Mouse (Mus musculus): ENCODE results near the gene Primpol. TPM values are rescaled to one million over a fixed set of nuclear protein-coding genes. Genes with fewer than 3 reads are reported as not detected.

Gene Primpol
- total and polyA plus RNA-seq, 2 experiments: 0.55 to 4.6 TPM

- Histone ChIP-seq H3K4me1 (ENCODE audit: control insufficient read depth, insufficient read depth, low read length) (no peaks in the 10 kb centered on the region), H3K9ac (ENCODE audit: low read depth, low read length) (no peak overlapping the region), H3K4me3 (ENCODE audit: insufficient read depth, low read depth, low read length) (no peak overlapping the region), H3K79me2 (ENCODE audit: control insufficient read depth, insufficient read depth, low read length) (no peaks in the 10 kb centered on the region), H3K27me3 (ENCODE audit: control insufficient read depth, insufficient read depth, low read length) (no peaks in the 10 kb centered on the region), H3K36me3 (ENCODE audit: control insufficient read depth, insufficient read depth, low read length) (peaks cover 28% of the 10 kb centered on the region), H3K27ac (replicated peaks; ENCODE audit: insufficient read depth, low read depth, low read length) (no peak overlapping the region)
- no peak for DNase-seq (ENCODE audit: extremely low read depth, low read depth, low spot score)
- WGBS: 97% methylated on average over 9 of the region's 9 CpGs
- TF ChIP-seq POLR2A (IDR thresholded peaks at IDR 0.05; ENCODE audit: extremely low read depth, insufficient read depth, low read length) (no peak), CTCF (IDR thresholded peaks at IDR 0.05; ENCODE audit: low read depth, low read length) (no peak)
Observed at GRCm38 (mm10) chr8:46578794-46579193, 38.2 kb downstream of the Primpol start.

- no peaks in the 10 kb centered on the region for H3K4me1 ChIP-seq (ENCODE audit: control insufficient read depth, insufficient read depth, low read length)
- no peak for TF ChIP-seq CTCF (IDR thresholded peaks at IDR 0.05; ENCODE audit: low read depth, low read length)
- TF ChIP-seq POLR2A (IDR thresholded peaks at IDR 0.05; ENCODE audit: extremely low read depth, insufficient read depth, low read length): no peak
Observed at GRCm38 (mm10) chr8:46573964-46574363, 43.0 kb downstream of the Primpol start.

GRCm38 (mm10) chr8:46573446-46573845, 43.6 kb downstream of the Primpol start:
- peaks cover 15% of the 10 kb centered on the region for H3K36me3 ChIP-seq (ENCODE audit: control insufficient read depth, insufficient read depth, low read length)
- H3K27ac ChIP-seq (replicated peaks; ENCODE audit: insufficient read depth, low read depth, low read length): no peak overlapping the region
- WGBS: 96% methylated on average over 2 of the region's 2 CpGs

More at GRCm38 (mm10) chr8:46573964-46574363, 43.0 kb downstream of the Primpol start:
- H3K79me2 ChIP-seq (ENCODE audit: control insufficient read depth, insufficient read depth, low read length): no peaks in the 10 kb centered on the region
- 92% methylated on average over 2 of the region's 2 CpGs for WGBS
- peaks cover 20% of the 10 kb centered on the region for H3K36me3 ChIP-seq (ENCODE audit: control insufficient read depth, insufficient read depth, low read length)
- H3K27ac ChIP-seq (replicated peaks; ENCODE audit: insufficient read depth, low read depth, low read length): no peak overlapping the region
- no peaks in the 10 kb centered on the region for H3K27me3 ChIP-seq (ENCODE audit: control insufficient read depth, insufficient read depth, low read length)
- H3K4me3 ChIP-seq (ENCODE audit: insufficient read depth, low read depth, low read length): no peak overlapping the region
- H3K9ac ChIP-seq (ENCODE audit: low read depth, low read length): no peak overlapping the region
- no peak for DNase-seq (ENCODE audit: extremely low read depth, low read depth, low spot score)

GRCm38 (mm10) chr8:46570673-46571072, 46.3 kb downstream of the Primpol start:
- DNase-seq (ENCODE audit: extremely low read depth, low read depth, low spot score): no peak
- Histone ChIP-seq H3K4me1 (ENCODE audit: control insufficient read depth, insufficient read depth, low read length) (no peaks in the 10 kb centered on the region), H3K27ac (replicated peaks; ENCODE audit: insufficient read depth, low read depth, low read length) (no peak overlapping the region), H3K36me3 (ENCODE audit: control insufficient read depth, insufficient read depth, low read length) (no peaks in the 10 kb centered on the region), H3K27me3 (ENCODE audit: control insufficient read depth, insufficient read depth, low read length) (no peaks in the 10 kb centered on the region), H3K4me3 (ENCODE audit: insufficient read depth, low read depth, low read length) (no peak overlapping the region), H3K9ac (ENCODE audit: low read depth, low read length) (no peak overlapping the region), H3K79me2 (ENCODE audit: control insufficient read depth, insufficient read depth, low read length) (no peaks in the 10 kb centered on the region)
- 93% methylated on average over 8 of the region's 14 CpGs for WGBS
- no peak for TF ChIP-seq CTCF (IDR thresholded peaks at IDR 0.05; ENCODE audit: low read depth, low read length)
- no peak for TF ChIP-seq POLR2A (IDR thresholded peaks at IDR 0.05; ENCODE audit: extremely low read depth, insufficient read depth, low read length)

More at GRCm38 (mm10) chr8:46573446-46573845, 43.6 kb downstream of the Primpol start:
- H3K4me3 ChIP-seq (ENCODE audit: insufficient read depth, low read depth, low read length): no peak overlapping the region
- no peak for DNase-seq (ENCODE audit: extremely low read depth, low read depth, low spot score)
- H3K9ac ChIP-seq (ENCODE audit: low read depth, low read length): no peak overlapping the region
- no peaks in the 10 kb centered on the region for H3K27me3 ChIP-seq (ENCODE audit: control insufficient read depth, insufficient read depth, low read length)
- H3K79me2 ChIP-seq (ENCODE audit: control insufficient read depth, insufficient read depth, low read length): no peaks in the 10 kb centered on the region
- no peak for TF ChIP-seq POLR2A (IDR thresholded peaks at IDR 0.05; ENCODE audit: extremely low read depth, insufficient read depth, low read length)
- TF ChIP-seq CTCF (IDR thresholded peaks at IDR 0.05; ENCODE audit: low read depth, low read length): no peak
- no peaks in the 10 kb centered on the region for H3K4me1 ChIP-seq (ENCODE audit: control insufficient read depth, insufficient read depth, low read length)

GRCm38 (mm10) chr8:46569659-46570441, 47.2 kb downstream of the Primpol start:
- TF ChIP-seq CTCF (IDR thresholded peaks at IDR 0.05; ENCODE audit: low read depth, low read length): no peak
- TF ChIP-seq POLR2A (IDR thresholded peaks at IDR 0.05; ENCODE audit: extremely low read depth, insufficient read depth, low read length): no peak
- H3K4me1 ChIP-seq (ENCODE audit: control insufficient read depth, insufficient read depth, low read length): no peaks in the 10 kb centered on the region
- H3K9ac ChIP-seq (ENCODE audit: low read depth, low read length): no peak overlapping the region
- WGBS: 88% methylated on average over 19 of the region's 19 CpGs
- H3K36me3 ChIP-seq (ENCODE audit: control insufficient read depth, insufficient read depth, low read length): no peaks in the 10 kb centered on the region
- no peak overlapping the region for H3K4me3 ChIP-seq (ENCODE audit: insufficient read depth, low read depth, low read length)
- no peak overlapping the region for H3K27ac ChIP-seq (replicated peaks; ENCODE audit: insufficient read depth, low read depth, low read length)
- no peaks in the 10 kb centered on the region for H3K79me2 ChIP-seq (ENCODE audit: control insufficient read depth, insufficient read depth, low read length)
- DNase-seq (ENCODE audit: extremely low read depth, low read depth, low spot score): no peak
- H3K27me3 ChIP-seq (ENCODE audit: control insufficient read depth, insufficient read depth, low read length): no peaks in the 10 kb centered on the region

- TF ChIP-seq POLR2A (IDR thresholded peaks at IDR 0.05; ENCODE audit: extremely low read depth, insufficient read depth, low read length): no peak
- peak; percentile 22; the same call in 1 of the 2 replicates for TF ChIP-seq CTCF (IDR thresholded peaks at IDR 0.05; ENCODE audit: low read depth, low read length)
- no peak for DNase-seq (ENCODE audit: extremely low read depth, low read depth, low spot score)
Observed at GRCm38 (mm10) chr8:46568942-46569341, 48.1 kb downstream of the Primpol start.

More at GRCm38 (mm10) chr8:46568942-46569341, 48.1 kb downstream of the Primpol start:
- Histone ChIP-seq H3K27me3 (ENCODE audit: control insufficient read depth, insufficient read depth, low read length) (no peaks in the 10 kb centered on the region), H3K9ac (ENCODE audit: low read depth, low read length) (no peak overlapping the region), H3K4me3 (ENCODE audit: insufficient read depth, low read depth, low read length) (no peak overlapping the region), H3K27ac (replicated peaks; ENCODE audit: insufficient read depth, low read depth, low read length) (no peak overlapping the region), H3K79me2 (ENCODE audit: control insufficient read depth, insufficient read depth, low read length) (no peaks in the 10 kb centered on the region), H3K4me1 (ENCODE audit: control insufficient read depth, insufficient read depth, low read length) (no peaks in the 10 kb centered on the region), H3K36me3 (ENCODE audit: control insufficient read depth, insufficient read depth, low read length) (no peaks in the 10 kb centered on the region)
- WGBS: 80% methylated on average over 2 of the region's 2 CpGs
